Mouse (Mus musculus): ENCODE measurements around the gene Rac1.

DNA sequence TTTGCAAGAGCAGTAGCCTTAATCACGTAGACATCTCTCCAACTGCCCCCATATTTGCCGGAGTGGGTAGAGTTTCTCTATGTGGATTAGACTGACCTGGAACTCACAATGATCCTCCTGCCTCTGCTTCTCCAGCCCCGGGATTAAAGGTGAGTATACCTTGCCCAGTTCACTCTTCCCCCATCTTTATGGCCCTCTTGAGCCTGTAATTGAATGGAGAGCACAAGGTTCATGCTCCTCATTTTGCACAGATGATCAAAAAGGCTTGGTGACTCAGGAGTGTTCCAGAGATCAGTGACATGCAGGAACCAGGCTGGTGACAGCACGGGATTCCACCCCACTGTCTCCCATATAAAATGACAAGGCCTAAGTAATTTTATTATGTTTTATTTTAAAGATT lies 7.1 kb upstream of the Rac1 start:
- TF ChIP-seq CTCF (conservative IDR thresholded peaks at IDR 0.05; ENCODE audit: low read length) (no peak), NANOG (IDR thresholded peaks at IDR 0.05; ENCODE audit: borderline replicate concordance, low read length) (no peak)

Data from E14TG2a.4 (cell line).